8 mouse cellular contexts compared by ENCODE assay signal in genomic region chr8:15221211-15221912, GRCm38 (mm10).
DNase-seq lines count a peak whose midpoint lies in the region; ATAC-seq and TF ChIP-seq lines count a peak whose summit lies in the region.

No protein-coding gene starts in this region.

- no peaks in the 10 kb centered on the region for H3K9me3 ChIP-seq in limb, embryonic 14.5 days (ENCODE audit: control insufficient read depth, low read length)
- H3K9me3 ChIP-seq in neural tube, embryonic 13.5 days, result no peaks in the 10 kb centered on the region

- H3K4me1 ChIP-seq in limb, embryonic 14.5 days (ENCODE audit: control insufficient read depth, insufficient read depth, low read length), result no peaks in the 10 kb centered on the region; the same call in 1 of the 2 replicates
- H3K4me1 ChIP-seq in neural tube, embryonic 13.5 days (replicated peaks), result no peaks in the 10 kb centered on the region; the same call in 1 of the 2 replicates

- TF ChIP-seq POLR2A in limb, embryonic 14.5 days (IDR thresholded peaks at IDR 0.05; ENCODE audit: borderline replicate concordance, extremely low read depth, insufficient read depth, insufficient read length), result no peak

- no peak overlapping the region for H3K27ac ChIP-seq in gastrocnemius, adult 2 months
- no peak overlapping the region for H3K27ac ChIP-seq in limb, embryonic 14.5 days (replicated peaks; ENCODE audit: low read depth, low read length)
- H3K27ac ChIP-seq in neural tube, embryonic 13.5 days (replicated peaks), result no peak overlapping the region

- H3K36me3 ChIP-seq in limb, embryonic 14.5 days (ENCODE audit: control insufficient read depth, insufficient read depth, low read length), result no peaks in the 10 kb centered on the region
- H3K36me3 ChIP-seq in neural tube, embryonic 13.5 days, result no peaks in the 10 kb centered on the region

- H3K9ac ChIP-seq in limb, embryonic 14.5 days (ENCODE audit: low read depth, low read length, severe bottlenecking), result no peak overlapping the region
- no peak overlapping the region for H3K9ac ChIP-seq in neural tube, embryonic 13.5 days

- peak; percentile 61 for DNase-seq in gastrocnemius, adult 2 months
- DNase-seq in gastrocnemius, postnatal 25 days, result no peak
- peak; percentile 51 for DNase-seq in MN1 (ENCODE audit: low spot score)
- DNase-seq in cerebellum, postnatal 36 days, result peak; percentile 60 to 63
- DNase-seq in heart, postnatal 14 days, result peak; percentile 67 to 82
- peak; percentile 82 for DNase-seq in limb, embryonic 14.5 days (ENCODE audit: low spot score)
- peak; percentile 66 for DNase-seq in urinary bladder, postnatal 14 days (ENCODE audit: low spot score)

- H3K4me2 ChIP-seq in limb, embryonic 14.5 days (replicated peaks; ENCODE audit: low read depth, low read length, severe bottlenecking), result no peak overlapping the region
- no peak overlapping the region for H3K4me2 ChIP-seq in neural tube, embryonic 13.5 days

- H3K27me3 ChIP-seq in limb, embryonic 14.5 days (ENCODE audit: control insufficient read depth, insufficient read depth, low read length), result no peaks in the 10 kb centered on the region
- H3K27me3 ChIP-seq in neural tube, embryonic 13.5 days, result no peaks in the 10 kb centered on the region

- peak; percentile 79 for TF ChIP-seq CTCF in gastrocnemius, adult 2 months (IDR thresholded peaks at IDR 0.05)

- ATAC-seq in limb, embryonic 14.5 days (ENCODE audit: low FRiP score, low read depth), result no peak
- ATAC-seq in neural tube, embryonic 13.5 days (ENCODE audit: low read depth), result peak; percentile 51; the same call in 1 of the 2 replicates

- H3K4me3 ChIP-seq in gastrocnemius, adult 2 months, result no peak overlapping the region
- H3K4me3 ChIP-seq in limb, embryonic 14.5 days (replicated peaks; ENCODE audit: low read length), result no peak overlapping the region
- H3K4me3 ChIP-seq in neural tube, embryonic 13.5 days, result no peak overlapping the region

- intact Hi-C loops in gastrocnemius, adult 2 months (cut with DNase I), result no loop called here
- intact Hi-C loops in heart, postnatal 14 days (cut with DNase I), result loop anchor here (1.0 to 5.0 kb wide), 2 partner anchors 508 to 1106 kb away; no protein-coding TSS in a partner anchor

- WGBS in limb, embryonic 14.5 days, result 41% methylated on average over 13 of the region's 13 CpGs
- WGBS in neural tube, embryonic 13.5 days, result 42% methylated on average over 13 of the region's 13 CpGs
